Mouse (Mus musculus) embryo, embryonic 10 days (tissue): Measurements from ENCODE around the gene Tmem63c.
A peak's percentile ranks its signal among the peaks of the same experiment; 100 is the strongest.

Source experiments
- DNase-seq: peaks from one replicate; pipeline ENCODE4 v3.0.0-alpha.2; 2015; ENCODE audit warnings: low spot score

Gene Tmem63c

DNA sequence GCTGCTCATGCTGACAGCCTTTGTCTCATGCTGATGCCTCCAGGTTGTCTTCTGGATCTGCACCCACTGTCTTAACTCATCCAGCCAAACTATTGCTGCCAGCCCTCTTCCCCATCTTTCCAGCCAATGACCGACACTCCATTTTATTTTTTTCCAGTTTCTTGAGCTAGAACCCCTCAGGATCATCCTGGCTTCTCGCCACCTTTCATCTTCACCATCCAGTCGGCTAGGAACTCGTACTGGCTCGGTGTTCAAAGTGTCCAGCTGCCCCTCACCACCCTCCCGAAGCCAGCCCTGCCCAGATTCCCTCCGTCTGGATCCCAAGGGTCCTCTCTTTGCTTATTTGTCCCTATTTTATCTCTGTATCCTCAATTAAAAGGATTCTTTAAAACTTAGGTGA, 33.7 kb downstream of the Tmem63c start:
- no peak for DNase-seq

DNA sequence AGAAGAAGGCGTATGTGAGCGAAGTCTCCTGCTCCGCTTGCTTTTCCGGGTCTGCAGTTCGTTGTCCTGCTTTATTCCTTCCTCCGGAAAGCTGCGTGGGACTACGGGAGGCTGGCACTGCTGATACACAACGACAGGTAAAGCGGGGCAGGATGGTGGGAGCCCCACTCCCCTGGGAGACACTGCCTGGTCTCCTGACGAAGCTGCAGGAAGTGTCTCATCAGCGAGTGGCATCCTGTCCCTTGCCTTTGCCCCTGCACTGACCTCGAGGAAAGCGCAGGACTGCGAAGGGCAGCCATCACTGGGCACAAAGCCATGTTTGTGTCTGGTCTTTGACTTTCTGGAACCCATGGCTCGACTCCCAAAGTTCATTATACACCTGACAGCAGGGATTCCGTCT, 35.9 kb downstream of the Tmem63c start:
- no peak for DNase-seq

DNA sequence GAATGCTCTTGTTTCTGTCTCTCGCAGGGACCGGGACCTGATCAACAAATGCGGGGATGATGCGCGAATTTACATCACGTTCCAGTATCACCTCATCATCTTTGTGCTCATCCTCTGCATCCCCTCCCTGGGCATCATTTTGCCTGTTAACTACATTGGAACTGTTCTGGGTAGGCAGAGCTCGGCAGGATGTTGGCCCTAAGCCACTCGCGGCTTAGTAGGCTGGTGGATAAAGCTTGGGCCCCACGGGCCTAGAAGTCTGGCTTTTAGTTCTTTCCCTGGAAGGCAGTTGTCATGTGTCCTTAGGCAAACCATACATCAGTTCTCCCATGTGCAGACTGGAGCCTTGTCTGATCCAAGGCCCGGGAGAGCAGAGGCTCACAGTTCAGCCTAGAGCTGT, 44.3 kb downstream of the Tmem63c start:
- DNase-seq: no peak

DNA sequence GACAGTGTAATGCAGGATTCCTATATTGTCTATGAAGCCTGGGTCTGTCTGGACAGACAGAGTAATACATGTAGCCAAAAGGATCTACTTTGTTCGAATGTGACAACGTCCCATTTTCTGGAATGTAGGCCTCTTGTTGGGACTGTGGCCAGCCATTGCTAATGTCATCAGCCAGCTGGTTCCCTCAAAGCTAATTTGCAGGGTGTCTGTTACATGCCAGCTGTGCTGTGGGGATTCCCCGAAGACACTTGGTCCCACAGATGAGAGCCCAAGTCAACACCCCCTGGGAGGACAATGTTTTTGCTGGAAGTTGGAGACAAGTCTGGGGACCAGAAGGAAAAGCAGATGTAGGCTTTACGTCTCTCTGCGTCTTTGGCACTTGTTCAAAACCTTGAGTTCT, 45.3 kb downstream of the Tmem63c start:
- no peak for DNase-seq

DNA sequence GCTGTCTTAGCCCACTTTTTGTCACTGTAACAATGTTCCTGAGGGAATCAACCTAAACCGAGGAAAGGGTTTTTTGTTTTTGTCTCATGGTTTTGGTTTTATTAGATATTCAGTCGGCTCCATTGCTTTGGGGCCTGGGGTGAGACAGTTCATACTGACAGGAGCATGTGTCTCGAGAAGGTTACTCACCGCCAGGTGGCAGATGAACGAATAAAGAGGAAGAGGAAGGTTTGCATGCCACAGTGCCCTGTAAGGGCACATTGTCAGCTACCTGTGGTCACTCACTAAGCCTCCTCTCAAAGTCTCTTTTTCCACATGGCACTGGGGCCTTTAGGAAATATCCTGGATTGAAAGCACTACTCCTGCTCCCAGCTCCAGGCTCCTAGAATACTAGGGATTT, 49.4 kb downstream of the Tmem63c start:
- no peak for DNase-seq

DNA sequence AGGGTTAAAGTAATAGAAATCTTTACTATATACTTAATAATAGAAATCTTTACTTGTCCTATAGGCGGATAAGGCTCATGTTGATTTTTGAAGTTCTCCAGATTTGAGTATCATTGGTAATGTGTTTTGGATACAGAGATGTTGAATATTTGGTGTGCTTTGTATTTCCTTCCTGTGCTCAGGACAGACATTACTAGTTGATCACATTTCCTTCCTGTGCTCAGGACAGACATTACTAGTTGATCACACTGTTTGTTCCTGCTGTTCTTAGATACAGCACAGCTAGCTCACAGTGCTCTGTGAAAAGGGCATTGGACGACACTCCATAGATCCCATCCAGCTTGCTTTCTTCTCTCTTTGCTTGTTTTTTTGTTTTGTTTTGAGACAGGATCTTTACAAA, 55.5 kb downstream of the Tmem63c start:
- DNase-seq: no peak

DNA sequence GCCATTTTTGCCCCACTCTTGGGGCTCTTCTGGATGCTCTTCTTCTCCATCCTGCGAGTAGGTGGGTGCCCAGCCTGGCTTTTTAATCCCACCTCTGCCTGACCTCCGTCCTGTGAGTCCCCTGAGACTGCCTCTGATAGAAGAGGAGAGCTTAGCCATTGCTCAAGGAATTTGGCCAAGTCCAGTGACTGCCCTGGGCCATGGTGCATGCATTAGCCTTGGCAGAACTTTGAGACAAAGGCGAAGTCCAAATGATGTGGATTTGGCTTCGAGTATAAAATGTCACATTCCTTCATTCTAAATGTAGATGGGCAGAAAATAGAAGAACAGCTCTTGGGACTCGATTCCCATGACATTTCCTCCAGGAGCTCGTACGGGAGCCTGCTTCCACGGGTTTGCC, 61.7 kb downstream of the Tmem63c start:
- no peak for DNase-seq

DNA sequence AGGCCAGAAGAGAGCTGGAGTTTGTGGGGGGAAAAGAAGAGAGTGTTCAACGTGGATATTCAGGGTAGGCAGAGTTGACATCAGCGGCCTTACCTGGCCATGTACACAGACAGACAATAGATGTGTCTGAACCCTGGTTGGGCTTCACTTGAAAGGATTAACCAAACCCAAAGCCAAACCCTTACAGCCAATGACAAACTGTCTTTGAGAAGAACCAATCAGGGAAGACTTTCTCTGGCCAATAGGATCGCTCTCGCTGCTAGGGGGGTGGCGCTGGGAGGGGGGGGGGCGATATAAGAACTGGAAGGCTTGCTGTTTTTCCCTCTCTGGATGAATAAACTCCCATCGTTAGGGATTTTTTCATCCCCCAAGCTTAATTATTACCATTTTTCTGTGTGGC, 66.1 kb downstream of the Tmem63c start:
- no peak for DNase-seq

DNA sequence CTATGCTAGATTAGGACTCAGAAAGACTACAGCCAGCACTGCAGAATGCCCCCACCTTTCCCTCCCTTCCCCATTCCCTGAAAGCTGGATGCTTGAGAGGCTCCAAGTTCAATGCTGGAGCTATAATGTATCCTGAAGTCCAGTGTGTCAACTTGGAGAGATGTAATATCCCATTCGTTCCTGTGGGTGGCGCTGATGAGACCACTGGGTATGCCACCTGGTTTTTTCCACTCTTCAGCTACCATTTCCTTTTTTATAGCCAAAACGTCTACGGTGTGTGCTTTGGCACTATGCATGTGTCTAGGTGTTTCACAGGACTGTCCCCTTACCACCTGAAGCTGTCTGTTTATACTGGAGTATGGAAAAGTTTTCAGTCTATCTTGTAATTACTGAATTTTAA, 67.2 kb downstream of the Tmem63c start:
- peak; percentile 33 for DNase-seq

DNA sequence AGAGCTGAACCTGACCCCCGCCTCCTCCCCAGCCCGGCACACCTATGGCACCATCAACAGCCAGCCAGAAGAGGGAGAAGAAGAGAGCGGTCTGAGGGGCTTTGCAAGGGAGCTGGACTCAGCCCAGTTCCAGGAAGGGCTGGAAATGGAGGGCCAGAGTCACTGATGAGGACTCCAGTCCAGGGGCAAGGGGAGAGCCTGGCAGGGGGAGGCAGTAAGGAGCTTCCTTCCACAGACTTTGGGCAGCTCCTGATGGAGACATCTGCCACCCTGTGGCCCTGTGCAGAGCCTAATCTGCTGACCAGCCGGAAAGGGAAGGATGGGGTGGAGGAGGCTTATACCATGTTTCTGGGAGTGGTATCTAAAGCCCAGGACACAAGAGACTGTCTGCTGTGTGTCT, 68.1 kb downstream of the Tmem63c start:
- DNase-seq: no peak

DNA sequence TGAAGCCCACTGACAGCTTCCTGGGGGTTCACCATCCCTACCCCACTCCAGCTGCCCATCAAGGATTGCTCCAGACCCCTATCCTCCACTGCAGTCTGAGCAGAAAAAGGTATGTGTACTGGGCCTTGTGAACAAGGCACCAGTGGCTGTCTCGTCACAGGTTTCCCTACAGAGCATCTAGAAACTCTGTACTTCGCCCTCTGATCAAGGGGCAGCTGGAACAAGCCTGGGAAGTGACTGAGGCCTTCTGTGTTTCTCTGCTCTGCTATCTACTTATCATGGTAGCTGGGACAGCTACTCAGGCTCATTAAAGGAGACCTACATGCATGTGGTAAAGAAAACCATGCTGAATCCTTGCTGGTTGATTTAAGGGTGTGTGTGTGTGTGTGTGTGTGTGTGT, 68.6 kb downstream of the Tmem63c start:
- no peak for DNase-seq

DNA sequence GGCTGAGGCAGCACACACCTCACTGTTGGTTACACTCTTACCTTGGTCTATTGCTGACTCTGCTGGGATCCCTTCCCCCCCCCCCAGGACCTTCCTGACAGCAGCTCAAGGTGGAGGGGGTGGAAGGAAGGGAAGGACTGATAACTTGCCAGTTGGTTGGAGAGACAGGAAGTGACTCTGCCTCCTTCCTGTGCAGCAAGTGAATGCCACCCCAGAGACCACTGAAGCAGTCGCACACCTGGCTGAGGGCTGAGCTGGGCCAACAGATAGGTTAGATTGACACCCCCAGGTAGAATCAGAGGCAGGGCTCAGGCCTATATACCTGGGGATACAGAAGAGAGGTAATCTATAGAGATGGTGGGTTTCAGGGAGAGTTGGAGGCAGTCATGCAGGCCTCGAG, 70.8 kb downstream of the Tmem63c start:
- no peak for DNase-seq

DNA sequence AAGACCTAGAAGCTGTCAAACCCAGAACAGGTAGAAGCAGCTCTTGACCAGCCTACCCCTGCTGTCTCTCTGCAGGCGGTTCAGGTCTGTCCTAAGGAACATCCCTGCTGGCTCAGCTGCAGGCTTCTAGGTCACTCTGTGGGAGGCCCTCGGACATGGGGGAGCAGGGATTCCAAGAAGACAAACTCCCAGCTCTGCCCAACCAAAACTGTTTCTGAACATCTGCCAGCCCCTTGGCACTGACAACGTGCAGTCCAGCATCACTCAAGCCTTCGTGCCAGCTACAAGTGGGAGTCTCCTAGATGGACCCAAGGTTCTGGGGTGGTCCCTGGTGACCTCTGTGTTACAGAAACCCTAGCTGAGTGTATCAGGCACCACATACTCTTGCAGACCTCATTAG, 72.1 kb downstream of the Tmem63c start:
- no peak for DNase-seq

DNA sequence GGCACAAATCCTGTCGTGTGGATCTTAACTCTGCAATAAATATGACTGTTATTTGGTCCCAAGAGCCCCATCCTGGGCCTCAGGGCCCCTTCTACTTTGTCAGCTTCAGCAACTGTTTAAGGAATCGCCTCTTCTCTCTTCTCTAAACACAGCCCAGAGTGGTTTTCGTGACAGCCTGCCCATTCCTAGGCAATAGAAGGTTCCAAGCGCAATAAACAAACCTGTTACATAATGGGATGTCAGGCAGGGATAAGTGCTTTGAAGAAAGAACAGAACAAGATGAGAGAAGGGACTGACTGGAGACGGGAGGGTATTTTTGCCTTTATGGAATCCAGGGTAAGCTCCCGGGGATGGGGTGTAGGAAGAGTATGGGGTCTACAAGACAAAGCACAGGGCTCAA, 72.5 kb downstream of the Tmem63c start:
- DNase-seq: no peak

DNA sequence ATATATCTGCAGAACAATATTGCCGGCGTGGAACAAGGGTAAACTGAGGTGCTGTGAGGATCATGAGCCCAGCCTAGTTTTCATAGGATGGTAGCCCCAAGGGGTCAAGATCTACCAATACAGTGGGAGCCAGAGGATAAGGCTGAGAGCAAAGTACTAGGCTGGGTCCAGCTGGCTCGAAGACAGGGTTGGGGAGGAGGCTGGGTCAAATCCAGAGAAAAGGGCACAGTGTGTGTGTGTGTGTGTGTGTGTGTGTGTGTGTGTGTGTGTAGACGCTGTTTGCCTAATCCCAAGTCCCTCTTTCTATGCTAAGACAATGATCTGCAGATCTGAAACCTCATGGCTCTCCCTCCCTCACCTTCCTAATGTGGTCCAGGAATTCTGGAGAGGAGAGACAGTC, 79.2 kb downstream of the Tmem63c start:
- DNase-seq: no peak

DNA sequence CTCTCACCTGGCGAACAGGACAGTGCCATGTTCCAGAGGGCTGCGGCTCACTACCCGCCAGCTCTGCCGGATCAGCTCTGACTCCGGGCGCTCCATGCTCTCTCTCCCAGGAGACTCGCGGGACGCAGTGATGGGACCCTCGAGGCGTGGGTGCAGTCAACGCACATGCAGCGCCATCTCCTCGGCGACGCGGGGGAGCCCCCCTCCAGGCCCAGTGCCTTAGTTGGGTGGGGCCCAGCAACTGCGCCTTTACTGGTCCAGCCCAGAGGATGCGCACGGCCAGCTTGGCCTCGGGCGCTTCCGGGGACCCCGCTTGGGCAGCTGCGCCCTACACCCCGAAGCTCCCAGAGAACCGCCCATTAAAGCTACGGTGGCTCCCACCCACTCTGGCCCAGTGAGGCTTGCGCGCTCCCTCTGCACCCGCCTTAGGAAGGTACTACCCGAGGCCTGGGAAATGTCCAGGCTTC, 81.1 kb downstream of the Tmem63c start, which contains the start of gene Ngb:
Gene Ngb, minus strand, starts transcription at position 375 of the 467 bp plus-strand sequence.
- no peak for DNase-seq

DNA sequence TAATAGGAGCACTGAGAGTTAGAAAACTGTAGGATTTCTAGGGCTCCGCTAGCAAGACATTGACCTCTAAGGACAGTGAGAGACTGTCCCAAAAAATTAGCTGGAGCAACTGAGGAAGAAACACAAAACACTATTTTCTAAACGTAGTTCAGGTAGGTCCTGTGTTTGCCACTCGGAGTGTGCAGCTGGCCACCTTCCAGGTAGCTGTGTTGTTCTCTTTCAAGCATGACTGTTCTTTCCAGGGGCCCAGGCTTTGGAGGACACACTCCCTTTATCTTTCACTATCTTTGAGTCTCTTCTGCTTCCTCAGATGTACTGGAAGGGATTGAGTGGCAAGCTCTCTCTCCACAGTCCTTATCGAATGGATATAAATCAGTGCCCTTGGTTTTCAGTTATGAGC, 82.3 kb downstream of the Tmem63c start:
- DNase-seq: no peak

DNA sequence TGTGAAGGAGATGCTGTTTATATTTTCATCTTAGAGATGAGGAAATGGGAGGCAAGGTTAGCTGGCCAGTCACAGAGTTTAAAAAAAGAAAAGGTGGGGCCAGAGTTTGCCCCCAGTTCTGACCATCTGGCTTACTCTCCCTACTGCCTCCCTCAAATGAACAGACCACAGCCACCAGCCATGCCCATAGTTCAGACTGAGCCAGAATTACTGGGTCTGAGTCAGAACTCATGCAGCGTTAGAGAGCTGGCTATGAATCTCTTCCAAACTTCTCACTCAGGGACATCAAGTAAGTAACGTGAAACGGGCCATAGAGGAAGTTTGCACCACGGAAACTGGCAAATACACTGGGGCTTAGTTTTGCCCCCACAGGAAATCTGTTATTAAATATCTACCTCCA, 83.7 kb downstream of the Tmem63c start:
- no peak for DNase-seq

DNA sequence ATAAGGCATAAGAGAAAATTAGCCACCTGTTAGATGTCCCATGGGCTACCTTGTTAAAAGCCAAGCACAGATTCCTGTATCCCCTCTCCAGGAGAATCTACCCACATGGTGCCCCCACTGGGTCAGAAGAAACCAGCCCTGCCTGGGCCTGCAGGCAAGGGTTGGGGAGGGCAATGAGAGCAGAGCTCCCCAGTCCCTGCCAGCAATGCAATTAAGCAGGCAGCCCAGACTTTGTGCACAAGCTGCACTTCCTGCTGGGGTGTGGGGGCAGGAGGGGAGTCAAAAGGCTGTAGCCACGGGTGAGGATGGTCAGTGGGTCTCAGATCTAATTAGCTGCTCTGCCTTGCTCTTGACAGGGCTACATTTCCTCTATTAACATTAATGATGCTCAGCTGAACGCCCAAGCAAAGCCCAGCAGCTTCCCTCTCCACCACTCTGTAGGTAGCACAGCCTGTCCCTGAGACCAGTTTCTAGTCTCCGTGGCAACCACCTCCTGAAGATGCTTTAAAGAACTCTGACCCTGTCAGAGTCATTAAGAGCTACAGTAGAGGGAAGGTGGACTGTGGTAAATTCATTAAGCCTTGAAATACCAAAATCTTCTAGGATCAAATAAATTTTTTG, 86.3 kb downstream of the Tmem63c start:
- no peak for DNase-seq

DNA sequence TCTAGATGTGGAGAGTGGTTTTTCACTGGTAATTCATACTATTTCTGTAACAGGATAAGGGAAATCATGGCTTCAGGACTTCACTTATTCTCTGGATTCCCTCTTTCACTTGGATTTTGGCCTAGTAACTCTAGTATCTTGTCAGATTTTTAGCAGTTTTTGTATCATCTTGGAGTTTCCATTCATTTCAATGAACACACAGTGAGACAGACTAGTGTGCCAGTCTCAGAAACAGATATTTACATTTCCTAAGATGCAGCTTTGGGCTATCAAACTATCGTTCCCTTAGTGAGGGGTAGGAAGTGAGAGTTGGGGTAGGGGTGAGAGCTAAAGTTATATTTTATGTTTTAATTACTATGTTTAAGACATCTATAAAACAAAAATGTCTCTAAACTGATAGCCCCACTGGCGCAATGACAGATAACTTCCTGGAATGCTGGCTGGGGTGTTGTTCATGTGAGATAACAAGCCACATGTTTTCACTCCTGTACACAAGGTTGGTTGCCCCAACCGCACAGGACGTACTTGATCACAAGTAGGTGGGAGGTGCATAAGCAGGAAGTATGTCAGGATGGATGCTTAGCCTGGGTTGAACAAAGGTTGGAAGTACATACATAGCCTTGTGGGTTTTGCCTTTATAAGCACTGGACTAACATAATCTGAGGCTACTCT, 100.9 kb downstream of the Tmem63c start:
- DNase-seq: no peak

DNA sequence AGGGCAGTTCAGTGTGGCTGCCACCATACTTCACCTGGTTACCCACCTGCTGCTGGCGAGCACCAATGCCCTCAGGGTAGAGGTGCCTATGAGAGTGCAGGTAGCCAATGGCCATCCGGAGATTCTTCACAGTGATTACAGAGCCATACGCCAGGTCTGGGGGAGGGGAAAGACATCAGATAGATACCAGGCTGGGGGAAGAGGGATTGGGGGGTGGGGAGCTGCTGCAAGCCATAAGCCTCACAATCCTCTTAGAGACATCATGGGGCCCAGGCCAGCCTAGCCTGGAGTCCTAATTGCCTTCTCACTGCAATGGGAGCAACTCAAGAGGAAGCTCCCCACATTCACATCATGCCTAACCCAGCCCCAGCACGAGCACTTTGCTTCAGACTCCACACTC, 106.1 kb downstream of the Tmem63c start:
- no peak for DNase-seq

DNA sequence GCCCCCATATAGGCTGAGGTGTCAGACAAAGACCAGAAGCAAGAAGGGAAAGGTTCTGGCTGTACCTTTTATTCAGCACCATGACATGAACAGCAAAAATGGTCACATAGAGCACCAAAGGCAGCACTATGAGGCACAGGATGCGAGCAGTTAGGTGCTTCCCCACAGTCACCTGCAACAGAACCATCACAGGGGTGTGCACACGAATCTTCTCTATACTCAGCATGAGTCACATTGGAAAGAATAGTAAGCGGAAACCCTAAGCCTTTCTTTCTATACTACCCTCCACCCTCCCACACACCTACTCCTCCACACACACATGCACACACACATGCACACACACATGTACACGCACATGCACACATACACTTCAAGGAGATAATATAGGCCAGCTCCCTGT, 109.1 kb downstream of the Tmem63c start:
- DNase-seq: no peak

DNA sequence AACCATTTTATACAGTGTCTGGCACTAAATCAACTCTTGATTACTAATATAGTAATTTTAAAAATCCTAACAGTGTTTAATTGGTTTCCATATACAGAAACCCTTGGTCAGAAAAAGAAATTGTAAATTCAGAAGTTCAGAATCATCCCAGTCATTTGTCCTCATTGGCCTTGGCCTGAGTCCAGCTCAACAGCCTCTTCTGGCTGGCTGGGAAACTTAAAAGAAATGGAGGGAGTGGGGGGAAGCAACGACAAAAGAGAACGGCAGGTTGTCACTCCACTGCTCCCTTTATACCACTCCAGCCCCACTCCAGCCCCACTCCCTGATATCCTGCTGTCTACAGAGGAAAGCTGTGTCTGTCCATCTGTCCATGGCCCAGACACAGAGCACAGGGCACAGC, 110.0 kb downstream of the Tmem63c start:
- DNase-seq: no peak

DNA sequence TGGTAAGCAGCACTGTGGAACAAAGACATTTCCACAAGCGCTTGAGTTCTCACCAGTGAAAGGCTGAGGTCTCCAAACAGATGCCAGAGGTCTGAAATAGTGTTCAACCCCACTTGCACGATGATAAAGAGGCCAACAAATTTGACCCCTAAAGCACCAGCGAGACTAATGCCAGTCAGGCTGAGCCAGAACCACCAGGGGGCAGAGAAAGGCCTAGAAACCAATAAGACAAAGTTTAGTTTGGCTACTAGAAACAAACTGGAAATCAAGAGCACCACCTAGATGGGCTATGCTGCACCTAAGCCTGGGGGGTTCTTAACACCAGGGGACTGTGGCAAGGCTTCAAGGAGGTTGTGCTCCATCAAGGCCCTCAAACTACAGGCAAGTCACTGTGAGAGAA, 110.5 kb downstream of the Tmem63c start:
- DNase-seq: peak; percentile 37
